Mouse (Mus musculus): ENCODE measurements around the gene Alas2. TPM values are rescaled to one million over a fixed set of nuclear protein-coding genes. Genes with fewer than 3 reads are reported as not detected.

Gene Alas2
- total and polyA plus RNA-seq, 2 experiments from 2014 or later = 7.8 to 23.0 TPM

DNA sequence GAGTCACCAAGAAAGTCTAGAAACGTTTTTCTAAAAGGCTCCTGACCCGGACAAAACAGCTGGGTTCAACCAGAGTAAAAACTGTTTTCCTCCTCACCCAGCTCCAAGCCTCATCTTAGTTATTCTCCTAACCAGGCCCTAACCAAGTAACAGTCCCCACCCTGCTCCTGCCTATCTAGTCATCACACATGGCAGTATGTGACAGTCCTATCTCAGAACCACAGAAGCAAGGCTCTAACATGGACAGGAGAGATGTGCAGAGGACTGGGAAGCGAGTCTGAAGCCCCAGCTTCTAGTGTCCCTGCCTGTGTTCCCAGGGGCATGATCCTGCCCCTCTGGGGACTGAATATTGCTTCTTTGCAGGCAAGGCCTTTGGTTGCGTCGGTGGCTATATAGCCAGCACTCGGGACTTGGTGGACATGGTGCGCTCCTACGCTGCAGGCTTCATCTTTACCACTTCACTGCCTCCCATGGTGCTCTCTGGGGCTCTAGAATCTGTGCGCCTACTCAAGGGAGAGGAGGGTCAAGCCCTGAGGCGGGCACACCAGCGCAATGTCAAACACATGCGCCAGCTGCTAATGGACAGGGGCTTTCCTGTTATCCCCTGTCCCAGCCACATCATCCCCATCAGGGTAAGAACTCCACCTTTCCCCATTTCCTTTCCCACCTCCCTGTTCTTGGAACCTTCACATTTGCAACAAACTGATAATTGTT, 17.6 kb downstream of the Alas2 start:
- H3K9ac ChIP-seq (replicated peaks; ENCODE audit: low read length, poor library complexity, severe bottlenecking) = no peak overlapping the region
- H3K27me3 ChIP-seq (ENCODE audit: insufficient read depth, low read length) = no peaks in the 10 kb centered on the region
- no peak overlapping the region for H3K4me2 ChIP-seq (ENCODE audit: low read depth, low read length, poor library complexity, severe bottlenecking)
- no peak overlapping the region for H3K27ac ChIP-seq (ENCODE audit: low read depth, low read length)
- no peak for ATAC-seq (ENCODE audit: low FRiP score)
- no peaks in the 10 kb centered on the region for H3K4me1 ChIP-seq (ENCODE audit: insufficient read depth, low read length)
- no peak for TF ChIP-seq CTCF (IDR thresholded peaks at IDR 0.05)
- H3K4me3 ChIP-seq (ENCODE audit: low read depth, low read length) = no peak overlapping the region
- WGBS = 90% methylated on average over 12 of the region's 12 CpGs
- no peaks in the 10 kb centered on the region for H3K9me3 ChIP-seq (ENCODE audit: low read length)
- no peaks in the 10 kb centered on the region for H3K36me3 ChIP-seq (ENCODE audit: insufficient read depth, low read length)
- no peak for DNase-seq (ENCODE audit: low spot score)

- no peak for ATAC-seq (ENCODE audit: low FRiP score)
- TF ChIP-seq CTCF (IDR thresholded peaks at IDR 0.05) = no peak
Measured at GRCm38 (mm10) chrX:150581921-150582320, 34.7 kb downstream of the Alas2 start.

DNA sequence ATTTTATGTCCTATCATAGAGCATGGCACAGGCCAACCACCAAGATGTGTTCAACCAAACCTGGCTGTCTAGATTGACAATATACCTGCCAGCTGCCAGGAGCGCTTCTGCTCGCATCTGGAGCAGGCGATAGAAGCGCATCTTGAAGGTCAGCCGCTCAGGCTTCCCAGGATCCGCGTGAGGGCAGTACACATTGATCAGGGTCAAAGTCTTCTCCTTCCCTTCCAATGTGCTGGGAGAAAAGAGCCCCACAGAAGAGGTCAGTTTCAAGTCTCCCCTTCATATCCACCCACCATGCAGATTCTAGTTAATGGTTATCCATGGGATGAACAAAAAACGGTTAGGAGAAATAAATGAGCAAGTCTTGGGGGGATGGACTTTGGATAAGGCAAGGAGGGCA, 37.9 kb downstream of the Alas2 start:
- no peak for TF ChIP-seq CTCF (IDR thresholded peaks at IDR 0.05)
- no peaks in the 10 kb centered on the region for H3K9me3 ChIP-seq (ENCODE audit: low read length)
- no peaks in the 10 kb centered on the region for H3K27me3 ChIP-seq (ENCODE audit: insufficient read depth, low read length)
- H3K4me2 ChIP-seq (ENCODE audit: low read depth, low read length, poor library complexity, severe bottlenecking) = no peak overlapping the region
- H3K4me3 ChIP-seq (ENCODE audit: low read depth, low read length) = no peak overlapping the region
- DNase-seq (ENCODE audit: low spot score) (no peak), ATAC-seq (ENCODE audit: low FRiP score) (no peak)
- 94% methylated on average over 8 of the region's 8 CpGs for WGBS
- no peaks in the 10 kb centered on the region for H3K36me3 ChIP-seq (ENCODE audit: insufficient read depth, low read length)
- H3K4me1 ChIP-seq (ENCODE audit: insufficient read depth, low read length) = no peaks in the 10 kb centered on the region
- no peak overlapping the region for H3K27ac ChIP-seq (ENCODE audit: low read depth, low read length)
- no peak overlapping the region for H3K9ac ChIP-seq (replicated peaks; ENCODE audit: low read length, poor library complexity, severe bottlenecking)

More at GRCm38 (mm10) chrX:150581921-150582320, 34.7 kb downstream of the Alas2 start:
- Histone ChIP-seq H3K9ac (replicated peaks; ENCODE audit: low read length, poor library complexity, severe bottlenecking) (no peak overlapping the region), H3K4me3 (ENCODE audit: low read depth, low read length) (no peak overlapping the region), H3K27ac (ENCODE audit: low read depth, low read length) (no peak overlapping the region), H3K36me3 (ENCODE audit: insufficient read depth, low read length) (no peaks in the 10 kb centered on the region), H3K4me2 (ENCODE audit: low read depth, low read length, poor library complexity, severe bottlenecking) (no peak overlapping the region), H3K9me3 (ENCODE audit: low read length) (no peaks in the 10 kb centered on the region), H3K4me1 (ENCODE audit: insufficient read depth, low read length) (no peaks in the 10 kb centered on the region), H3K27me3 (ENCODE audit: insufficient read depth, low read length) (no peaks in the 10 kb centered on the region)
- no peak for DNase-seq (ENCODE audit: low spot score)

- Histone ChIP-seq H3K4me1 (ENCODE audit: insufficient read depth, low read length) (no peaks in the 10 kb centered on the region), H3K36me3 (ENCODE audit: insufficient read depth, low read length) (no peaks in the 10 kb centered on the region), H3K9ac (replicated peaks; ENCODE audit: low read length, poor library complexity, severe bottlenecking) (peak within 1 kb of the TSS; percentile 60), H3K27me3 (ENCODE audit: insufficient read depth, low read length) (no peaks in the 10 kb centered on the region), H3K4me2 (ENCODE audit: low read depth, low read length, poor library complexity, severe bottlenecking) (peak within 1 kb of the TSS; percentile 53), H3K27ac (ENCODE audit: low read depth, low read length) (peak within 1 kb of the TSS; percentile 73), H3K4me3 (ENCODE audit: low read depth, low read length) (peak within 1 kb of the TSS; percentile 46), H3K9me3 (ENCODE audit: low read length) (no peaks in the 10 kb centered on the region)
- TF ChIP-seq CTCF (IDR thresholded peaks at IDR 0.05) = peak; percentile 59
- DNase-seq (ENCODE audit: low spot score) (peak; percentile 79), ATAC-seq (ENCODE audit: low FRiP score) (peak; percentile 94)
- 20% methylated on average over 35 of the region's 35 CpGs for WGBS
Measured at GRCm38 (mm10) chrX:150588023-150588764, 41.0 kb downstream of the Alas2 start, which contains the start of gene Pfkfb1. TSS of gene Pfkfb1 (plus strand) at chrX:150588229.

DNA sequence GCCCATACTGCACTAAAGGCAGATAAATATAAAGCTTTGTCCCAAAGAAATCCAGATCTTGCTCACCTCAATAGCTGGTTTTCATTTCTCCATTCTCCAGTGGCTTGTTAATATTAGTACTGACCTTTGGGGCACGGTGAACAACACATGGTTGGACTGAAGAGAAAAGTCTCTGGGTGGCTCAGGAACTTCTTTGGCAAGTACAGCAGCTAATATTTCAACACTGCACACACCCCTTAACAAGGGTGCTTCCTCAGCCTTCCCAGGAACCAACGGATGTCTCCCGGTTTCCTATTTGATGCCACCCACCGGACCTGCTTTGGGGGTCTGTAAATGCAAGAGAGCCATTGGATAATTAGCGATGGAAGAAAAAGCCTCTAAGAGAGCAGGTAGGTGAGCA, 42.5 kb downstream of the Alas2 start, which contains the start of gene Apex2:
Gene Apex2 (minus strand): TSS at position 173 of the 400 bp plus-strand sequence.
- DNase-seq (ENCODE audit: low spot score) (no peak), ATAC-seq (ENCODE audit: low FRiP score) (no peak)
- Histone ChIP-seq H3K9ac (replicated peaks; ENCODE audit: low read length, poor library complexity, severe bottlenecking) (no peak within 1 kb of the TSS), H3K4me1 (ENCODE audit: insufficient read depth, low read length) (no peaks in the 10 kb centered on the region), H3K4me2 (ENCODE audit: low read depth, low read length, poor library complexity, severe bottlenecking) (peak within 1 kb of the TSS; percentile 53), H3K4me3 (ENCODE audit: low read depth, low read length) (peak within 1 kb of the TSS; percentile 46; the same call in 1 of the 2 replicates), H3K36me3 (ENCODE audit: insufficient read depth, low read length) (no peaks in the 10 kb centered on the region), H3K9me3 (ENCODE audit: low read length) (no peaks in the 10 kb centered on the region), H3K27me3 (ENCODE audit: insufficient read depth, low read length) (no peaks in the 10 kb centered on the region), H3K27ac (ENCODE audit: low read depth, low read length) (no peak within 1 kb of the TSS)
- 83% methylated on average over 5 of the region's 5 CpGs for WGBS
- TF ChIP-seq CTCF (IDR thresholded peaks at IDR 0.05) = no peak
